36 mouse cellular contexts compared by ENCODE assay signal in the genomic region with DNA sequence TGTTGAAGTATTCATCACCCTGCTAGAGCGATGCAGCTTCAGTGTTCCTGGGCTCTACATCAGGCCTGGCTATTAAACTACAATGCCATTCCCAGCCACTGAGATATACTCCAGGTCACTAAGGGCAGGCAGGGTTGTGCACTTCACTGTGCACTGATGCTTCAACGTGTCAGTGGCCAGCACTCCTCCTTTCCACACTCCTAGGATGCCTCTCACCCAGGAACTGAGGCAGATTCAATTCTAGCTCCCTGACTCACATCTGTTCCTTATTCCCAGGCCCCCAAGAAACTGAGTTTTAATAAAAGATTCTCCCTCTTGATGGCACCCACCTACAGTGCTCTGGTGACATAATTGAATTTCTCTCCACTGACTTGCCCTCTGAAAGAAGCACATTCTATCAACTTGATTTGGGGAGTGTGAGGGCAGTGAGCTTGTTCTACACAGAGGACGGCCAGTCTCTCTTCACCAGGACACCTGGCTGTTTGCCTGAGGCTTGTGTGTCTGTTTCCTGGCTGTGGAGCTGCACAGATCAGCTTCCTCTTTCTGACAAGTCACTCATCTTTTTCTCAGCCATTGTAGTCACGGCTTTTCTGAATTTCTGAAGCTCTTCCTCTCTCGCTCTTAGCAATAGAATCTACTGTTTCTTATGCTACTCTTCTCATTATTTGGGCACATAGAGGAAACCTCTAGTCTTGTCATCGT. TPM values are rescaled to one million over a fixed set of nuclear protein-coding genes. Genes with fewer than 3 reads are reported as not detected.
DNase-seq lines count a peak whose midpoint lies in the region; ATAC-seq lines count a peak whose summit lies in the region.
"Had no signal": no experiment of that assay in that cellular context is flagged by ENCODE, and none has a peak within 500 bp of the region (broad histone marks: within the 10 kb centered on the region; RNA-seq: fewer than 3 reads in every experiment).

No protein-coding gene starts in this region.

- peak; percentile 95 to 99 for ATAC-seq in hematopoietic stem cell, adult 5-6 weeks (replicated peaks in 1 of 2; ENCODE audit: insufficient read depth in 1 of 2, low FRiP score in 2 of 2, low TSS enrichment in 1 of 2, low read depth in 1 of 2, poor library complexity in 2 of 2, severe bottlenecking in 2 of 2)
- ATAC-seq in activated CD4-positive, CD25-positive, alpha-beta regulatory T cell, adult 4 months = no peak
- ATAC-seq: forebrain, embryonic 13.5 days; inflammation-experienced regulatory T-cells, adult 6 months; lung, postnatal 0 days had no signal

- peak; percentile 6 for DNase-seq in gastrocnemius, postnatal 10 days
- DNase-seq in gastrocnemius, postnatal 25 days = no peak
- peak; percentile 20 for DNase-seq in 416B (ENCODE audit: low read depth)
- DNase-seq in A20 (ENCODE audit: low read depth, low spot score) = peak; percentile 15
- no peak for DNase-seq in urinary bladder, postnatal 4 days (ENCODE audit: low spot score in 2 of 2)
- no peak for DNase-seq in thymus, postnatal 4 days
- DNase-seq: cerebellum, adult 9-10 months; heart, postnatal 4 days; kidney, adult 11 months; kidney, postnatal 36 days; liver, embryonic 13.5 days; right cerebral cortex, adult 18-20 months; right cerebral cortex, postnatal 4 days had no signal

RNA-seq across cellular contexts. Expression of a gene that starts 7.2 kb away (rescaled TPM):
- total RNA-seq in gastrocnemius, postnatal 10 days (2021) = not detected
- total RNA-seq in gastrocnemius, postnatal 25 days (2021) = not detected
- not detected in 2 replicates for total RNA-seq in hematopoietic stem cell, adult 5-6 weeks (2017)
- polyA plus RNA-seq in activated CD4-positive, CD25-positive, alpha-beta regulatory T cell, adult 4 months (2017; shearing (Covaris generic)) = not detected
- total RNA-seq: adrenal gland, adult 18-20 months; adrenal gland, postnatal 4 days; heart, postnatal 4 days; layer of hippocampus, adult 2 months; layer of hippocampus, postnatal 25 days; midbrain, postnatal 0 days had no signal
- polyA plus RNA-seq: cortical plate, adult 2 months; forebrain, embryonic 13.5 days; heart, embryonic 11.5 days; heart, postnatal 0 days; hindbrain, embryonic 15.5 days; inflammation-experienced regulatory T-cells, adult 6 months; kidney, embryonic 15.5 days; limb, embryonic 10.5 days; limb, embryonic 15.5 days; liver, embryonic 13.5 days; lung, postnatal 0 days; macrophage; midbrain, embryonic 12.5 days; midbrain, postnatal 0 days; myocyte; neural tube, embryonic 12.5 days; thymus, postnatal 0 days had no signal

RNA-seq across cellular contexts. Expression of a gene that starts 10.8 kb away (rescaled TPM):
- total RNA-seq in gastrocnemius, postnatal 10 days (2021) = not detected
- total RNA-seq in gastrocnemius, postnatal 25 days (2021) = not detected
- total RNA-seq in hematopoietic stem cell, adult 5-6 weeks (2017) = not detected in 2 replicates
- polyA plus RNA-seq in activated CD4-positive, CD25-positive, alpha-beta regulatory T cell, adult 4 months (2017; shearing (Covaris generic)) = not detected
- total RNA-seq: adrenal gland, adult 18-20 months; adrenal gland, postnatal 4 days; gastrocnemius, postnatal 4 days; heart, postnatal 4 days; layer of hippocampus, adult 2 months; layer of hippocampus, postnatal 25 days; midbrain, postnatal 0 days had no signal
- polyA plus RNA-seq: cortical plate, adult 2 months; forebrain, embryonic 13.5 days; heart, embryonic 11.5 days; heart, postnatal 0 days; hindbrain, embryonic 15.5 days; inflammation-experienced regulatory T-cells, adult 6 months; kidney, embryonic 15.5 days; limb, embryonic 10.5 days; limb, embryonic 15.5 days; liver, embryonic 13.5 days; lung, postnatal 0 days; macrophage; midbrain, embryonic 12.5 days; midbrain, postnatal 0 days; myocyte; neural tube, embryonic 12.5 days; thymus, postnatal 0 days had no signal

RNA-seq across cellular contexts. Expression of a gene that starts 23.1 kb away (rescaled TPM):
- not detected for total RNA-seq in gastrocnemius, postnatal 10 days (2021)
- not detected for total RNA-seq in gastrocnemius, postnatal 25 days (2021)
- not detected in 2 replicates for total RNA-seq in hematopoietic stem cell, adult 5-6 weeks (2017)
- polyA plus RNA-seq in activated CD4-positive, CD25-positive, alpha-beta regulatory T cell, adult 4 months (2017; shearing (Covaris generic)) = under 1 TPM in 1 of 2 experiments, not detected in 1; 0.08 TPM
- total RNA-seq: adrenal gland, adult 18-20 months; adrenal gland, postnatal 4 days; gastrocnemius, postnatal 4 days; heart, postnatal 4 days; layer of hippocampus, adult 2 months; layer of hippocampus, postnatal 25 days; midbrain, postnatal 0 days had no signal
- polyA plus RNA-seq: cortical plate, adult 2 months; forebrain, embryonic 13.5 days; heart, embryonic 11.5 days; heart, postnatal 0 days; hindbrain, embryonic 15.5 days; inflammation-experienced regulatory T-cells, adult 6 months; kidney, embryonic 15.5 days; limb, embryonic 10.5 days; limb, embryonic 15.5 days; liver, embryonic 13.5 days; lung, postnatal 0 days; macrophage; midbrain, embryonic 12.5 days; midbrain, postnatal 0 days; myocyte; neural tube, embryonic 12.5 days; thymus, postnatal 0 days had no signal

RNA-seq across cellular contexts. Expression of a gene that starts 43.6 kb away (rescaled TPM):
- total RNA-seq in gastrocnemius, postnatal 10 days (2021) = not detected
- not detected for total RNA-seq in gastrocnemius, postnatal 25 days (2021)
- not detected in 2 replicates for total RNA-seq in hematopoietic stem cell, adult 5-6 weeks (2017)
- under 1 TPM in 1 of 2 experiments, not detected in 1; 0.11 TPM for polyA plus RNA-seq in activated CD4-positive, CD25-positive, alpha-beta regulatory T cell, adult 4 months (2017; shearing (Covaris generic))
- total RNA-seq: adrenal gland, adult 18-20 months; adrenal gland, postnatal 4 days; gastrocnemius, postnatal 4 days; heart, postnatal 4 days; layer of hippocampus, adult 2 months; midbrain, postnatal 0 days had no signal
- polyA plus RNA-seq: cortical plate, adult 2 months; forebrain, embryonic 13.5 days; heart, postnatal 0 days; hindbrain, embryonic 15.5 days; inflammation-experienced regulatory T-cells, adult 6 months; kidney, embryonic 15.5 days; limb, embryonic 10.5 days; limb, embryonic 15.5 days; liver, embryonic 13.5 days; lung, postnatal 0 days; macrophage; midbrain, embryonic 12.5 days; midbrain, postnatal 0 days; myocyte; neural tube, embryonic 12.5 days; thymus, postnatal 0 days had no signal

RNA-seq across cellular contexts. Expression of a gene that starts 43.7 kb away (rescaled TPM):
- total RNA-seq in gastrocnemius, postnatal 10 days (2021) = not detected
- not detected for total RNA-seq in gastrocnemius, postnatal 25 days (2021)
- total RNA-seq in hematopoietic stem cell, adult 5-6 weeks (2017) = not detected in 2 replicates
- polyA plus RNA-seq in activated CD4-positive, CD25-positive, alpha-beta regulatory T cell, adult 4 months (2017; shearing (Covaris generic)) = not detected
- total RNA-seq: adrenal gland, adult 18-20 months; adrenal gland, postnatal 4 days; gastrocnemius, postnatal 4 days; heart, postnatal 4 days; layer of hippocampus, adult 2 months; layer of hippocampus, postnatal 25 days; midbrain, postnatal 0 days had no signal
- polyA plus RNA-seq: cortical plate, adult 2 months; forebrain, embryonic 13.5 days; heart, embryonic 11.5 days; heart, postnatal 0 days; hindbrain, embryonic 15.5 days; inflammation-experienced regulatory T-cells, adult 6 months; kidney, embryonic 15.5 days; limb, embryonic 10.5 days; limb, embryonic 15.5 days; liver, embryonic 13.5 days; lung, postnatal 0 days; macrophage; midbrain, embryonic 12.5 days; midbrain, postnatal 0 days; myocyte; neural tube, embryonic 12.5 days; thymus, postnatal 0 days had no signal

Comparison
In these comparisons a context has a peak if more than half of its experiments do, and no peak if none do; other contexts are left out.
1. DNase-seq: peak in gastrocnemius, postnatal 10 days (single experiment), 416B (single experiment) and A20 (single experiment); none in gastrocnemius, postnatal 25 days (single experiment), urinary bladder, postnatal 4 days (0 of 2) and thymus, postnatal 4 days (single experiment).